7 mouse cellular contexts compared by ENCODE assay signal in genomic region chr8:123474549-123474948, GRCm38 (mm10). TPM values are rescaled to one million over a fixed set of nuclear protein-coding genes. Genes with fewer than 3 reads are reported as not detected.
DNase-seq lines count a peak whose midpoint lies in the region; ATAC-seq and TF ChIP-seq lines count a peak whose summit lies in the region.
"Not testable (repeated sequence)": the region's sequence is repeated elsewhere in the genome, so short reads cannot be mapped to it uniquely, and the experiment has no call there.
"Had no signal": no experiment of that assay in that cellular context is flagged by ENCODE, and none has a peak within 500 bp of the region (broad histone marks: within the 10 kb centered on the region; RNA-seq: fewer than 3 reads in every experiment).

No protein-coding gene starts in this region.

- TF ChIP-seq CTCF in liver, postnatal 0 days (IDR thresholded peaks at IDR 0.05; ENCODE audit: low read depth); testis, adult 2 months (IDR thresholded peaks at IDR 0.05; ENCODE audit: control insufficient read depth, insufficient read depth, insufficient replicate concordance, low read depth, low read length): not testable (repeated sequence)

- H3K4me1 ChIP-seq in forebrain, embryonic 11.5 days (replicated peaks; ENCODE audit: control insufficient read depth, insufficient read depth, low read length): not testable (repeated sequence)
- peaks cover 28% of the 10 kb centered on the region for H3K4me1 ChIP-seq in liver, embryonic 13.5 days (replicated peaks)
- H3K4me1 ChIP-seq in liver, postnatal 0 days (ENCODE audit: insufficient read depth): peaks cover 21% of the 10 kb centered on the region
- H3K4me1 ChIP-seq in testis, adult 2 months (ENCODE audit: control insufficient read depth, insufficient read depth, low read length): peaks cover 11% of the 10 kb centered on the region

- DNase-seq in A20 (ENCODE audit: low read depth, low spot score): peak; percentile 82
- DNase-seq in forebrain, embryonic 11.5 days (ENCODE audit: low spot score): peak; percentile 5
- peak; percentile 39 for DNase-seq in induced T-regulatory cell, adult 2 months (ENCODE audit: low read depth)
- DNase-seq in liver, embryonic 13.5 days; liver, postnatal 0 days: not testable (repeated sequence)

- H3K27ac ChIP-seq in forebrain, embryonic 11.5 days (ENCODE audit: low read depth, low read length); liver, embryonic 13.5 days; testis, adult 2 months (ENCODE audit: control insufficient read depth, insufficient read depth, low read depth, low read length): not testable (repeated sequence)
- H3K27ac ChIP-seq in liver, postnatal 0 days (ENCODE audit: low read depth): peak overlapping the region; percentile 55; the same call in 1 of the 2 replicates

- not testable (repeated sequence) for H3K9ac ChIP-seq in forebrain, embryonic 11.5 days (ENCODE audit: low read length); liver, postnatal 0 days (replicated peaks)
- 0 out of 2 replicates have a peak overlapping the region, but pooled peaks have one; percentile 17 for H3K9ac ChIP-seq in liver, embryonic 13.5 days

- 75% methylated on average over 5 of the region's 5 CpGs for WGBS in forebrain, embryonic 11.5 days
- 33% methylated on average over 5 of the region's 5 CpGs for WGBS in liver, embryonic 13.5 days (ENCODE audit: insufficient replicate concordance)
- 22% methylated on average over 5 of the region's 5 CpGs for WGBS in liver, postnatal 0 days (ENCODE audit: insufficient replicate concordance)

- TF ChIP-seq EP300 in liver, postnatal 0 days (IDR thresholded peaks at IDR 0.05; ENCODE audit: low read depth): not testable (repeated sequence)

- H3K36me3 ChIP-seq in forebrain, embryonic 11.5 days (ENCODE audit: control insufficient read depth, insufficient read depth, low read length); liver, embryonic 13.5 days; liver, postnatal 0 days (replicated peaks; ENCODE audit: insufficient read depth, low read length); testis, adult 2 months (ENCODE audit: control insufficient read depth, insufficient read depth, low read length): not testable (repeated sequence)

- H3K27me3 ChIP-seq in forebrain, embryonic 11.5 days (ENCODE audit: control insufficient read depth, insufficient read depth, low read length); liver, embryonic 13.5 days; liver, postnatal 0 days (ENCODE audit: insufficient read depth, low read length); testis, adult 2 months (ENCODE audit: control insufficient read depth, insufficient read depth, low read length): not testable (repeated sequence)

- ATAC-seq in forebrain, embryonic 11.5 days (replicated peaks; ENCODE audit: low FRiP score); liver, embryonic 13.5 days (ENCODE audit: low read depth); liver, postnatal 0 days: not testable (repeated sequence)

- TF ChIP-seq POLR2A in testis, adult 2 months (IDR thresholded peaks at IDR 0.05; ENCODE audit: control insufficient read depth, low read depth, low read length): not testable (repeated sequence)

- H3K4me3 ChIP-seq in forebrain, embryonic 11.5 days (ENCODE audit: low read depth, low read length); liver, embryonic 13.5 days (replicated peaks); liver, postnatal 0 days (ENCODE audit: low read depth, low read length): not testable (repeated sequence)
- H3K4me3 ChIP-seq in testis, adult 2 months (ENCODE audit: control insufficient read depth, low read depth, low read length): peak overlapping the region; percentile 21

- H3K9me3 ChIP-seq in forebrain, embryonic 11.5 days (ENCODE audit: control insufficient read depth, low read length); liver, embryonic 13.5 days (replicated peaks); liver, postnatal 0 days (ENCODE audit: low read length): not testable (repeated sequence)

- H3K4me2 ChIP-seq in forebrain, embryonic 11.5 days (ENCODE audit: low read depth, low read length, severe bottlenecking); liver, embryonic 13.5 days; liver, postnatal 0 days (ENCODE audit: low read depth, low read length): not testable (repeated sequence)

RNA-seq across cellular contexts. Expression of gene Afg3l1, which starts 3.2 kb away (rescaled TPM):
- polyA plus RNA-seq in forebrain, embryonic 11.5 days (2014; fragmentation: Nextera tagmentation; extraction: Ambion mirVana): 44.3 and 51.0 TPM in 2 replicates
- polyA plus RNA-seq in liver, embryonic 13.5 days (2015; fragmentation: Nextera tagmentation; extraction: Ambion mirVana): 34.6 and 35.3 TPM in 2 replicates
- polyA plus RNA-seq in liver, postnatal 0 days (2015; fragmentation: Nextera tagmentation; extraction: Ambion mirVana): 22.0 and 24.3 TPM in 2 replicates
- polyA plus RNA-seq in testis, adult 2 months (2012; rRNA removed): 29.5 and 30.4 TPM in 2 replicates

RNA-seq across cellular contexts. Expression of gene Dbndd1, which starts 40.7 kb away (rescaled TPM):
- 24.0 and 27.5 TPM in 2 replicates for polyA plus RNA-seq in forebrain, embryonic 11.5 days (2014; fragmentation: Nextera tagmentation; extraction: Ambion mirVana)
- 0.29 and 0.32 TPM in 2 replicates for polyA plus RNA-seq in liver, embryonic 13.5 days (2015; fragmentation: Nextera tagmentation; extraction: Ambion mirVana)
- not detected in 2 replicates for polyA plus RNA-seq in liver, postnatal 0 days (2015; fragmentation: Nextera tagmentation; extraction: Ambion mirVana)
- polyA plus RNA-seq in testis, adult 2 months (2012; rRNA removed): 51.9 and 52.5 TPM in 2 replicates
- polyA plus RNA-seq: G1E had no signal

RNA-seq across cellular contexts. Expression of gene Gas8, which starts 44.1 kb away (rescaled TPM):
- 41.8 and 42.1 TPM in 2 replicates for polyA plus RNA-seq in forebrain, embryonic 11.5 days (2014; fragmentation: Nextera tagmentation; extraction: Ambion mirVana)
- 4.2 and 4.8 TPM in 2 replicates for polyA plus RNA-seq in liver, embryonic 13.5 days (2015; fragmentation: Nextera tagmentation; extraction: Ambion mirVana)
- polyA plus RNA-seq in liver, postnatal 0 days (2015; fragmentation: Nextera tagmentation; extraction: Ambion mirVana): 2.7 and 2.9 TPM in 2 replicates
- 54.7 and 55.3 TPM in 2 replicates for polyA plus RNA-seq in testis, adult 2 months (2012; rRNA removed)

RNA-seq across cellular contexts. Expression of gene Def8, which starts 51.2 kb away (rescaled TPM):
- polyA plus RNA-seq in forebrain, embryonic 11.5 days (2014; fragmentation: Nextera tagmentation; extraction: Ambion mirVana): 46.3 and 48.1 TPM in 2 replicates
- polyA plus RNA-seq in liver, embryonic 13.5 days (2015; fragmentation: Nextera tagmentation; extraction: Ambion mirVana): 13.0 and 14.8 TPM in 2 replicates
- 10.1 and 11.6 TPM in 2 replicates for polyA plus RNA-seq in liver, postnatal 0 days (2015; fragmentation: Nextera tagmentation; extraction: Ambion mirVana)
- 3.5 and 3.7 TPM in 2 replicates for polyA plus RNA-seq in testis, adult 2 months (2012; rRNA removed)

Comparison
In these comparisons a context has a peak if more than half of its experiments do, and no peak if none do; other contexts are left out.
1. RNA of gene Dbndd1, which starts 40.7 kb away (polyA plus RNA-seq): 51.9 to 52.5 TPM in testis, adult 2 months and 24.0 to 27.5 TPM in forebrain, embryonic 11.5 days; 0.29 to 0.32 TPM in liver, embryonic 13.5 days and not detected in liver, postnatal 0 days; every median in the first group is over 10 times any median in the second.